Mouse (Mus musculus): ENCODE results near the gene Gm3336.
A peak's percentile ranks its signal among the peaks of the same experiment; 100 is the strongest.

Gm3336 gene

DNA sequence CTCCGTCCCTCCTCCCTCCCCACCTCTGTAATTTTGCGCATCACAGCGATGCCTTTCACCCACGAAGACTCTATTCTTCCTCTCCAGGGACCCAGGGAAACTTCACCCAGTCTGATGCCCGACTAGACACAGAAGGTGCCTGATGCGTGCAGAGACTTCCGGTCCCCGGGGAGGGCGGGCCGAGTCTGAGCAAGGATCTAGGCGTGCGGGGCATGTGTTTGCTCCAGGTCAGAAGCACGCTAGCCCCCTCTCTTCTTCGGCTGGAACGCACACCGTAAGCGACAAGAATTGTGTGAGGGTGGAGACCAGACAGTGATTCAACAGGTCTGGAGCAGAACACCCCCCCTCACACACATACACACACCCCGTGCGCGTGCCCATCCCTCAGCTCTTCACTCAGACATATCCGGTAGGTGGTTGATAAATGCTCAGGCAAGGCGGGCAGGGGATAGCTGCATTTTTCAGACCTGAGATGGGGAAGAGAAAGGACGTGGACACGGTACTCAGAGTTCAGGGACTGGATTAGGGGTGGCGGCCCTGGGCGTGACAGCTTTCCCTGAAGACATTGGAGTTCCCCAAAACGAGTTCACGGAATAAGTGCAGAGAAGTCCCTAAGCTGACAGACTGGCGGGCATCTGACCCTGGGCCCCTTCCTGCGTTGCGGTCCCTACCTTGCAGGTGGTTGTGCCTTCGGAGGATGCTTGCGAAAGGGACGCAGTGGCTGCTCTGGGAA is 47.7 kb downstream of the Gm3336 start:
- no peak for DNase-seq

DNA sequence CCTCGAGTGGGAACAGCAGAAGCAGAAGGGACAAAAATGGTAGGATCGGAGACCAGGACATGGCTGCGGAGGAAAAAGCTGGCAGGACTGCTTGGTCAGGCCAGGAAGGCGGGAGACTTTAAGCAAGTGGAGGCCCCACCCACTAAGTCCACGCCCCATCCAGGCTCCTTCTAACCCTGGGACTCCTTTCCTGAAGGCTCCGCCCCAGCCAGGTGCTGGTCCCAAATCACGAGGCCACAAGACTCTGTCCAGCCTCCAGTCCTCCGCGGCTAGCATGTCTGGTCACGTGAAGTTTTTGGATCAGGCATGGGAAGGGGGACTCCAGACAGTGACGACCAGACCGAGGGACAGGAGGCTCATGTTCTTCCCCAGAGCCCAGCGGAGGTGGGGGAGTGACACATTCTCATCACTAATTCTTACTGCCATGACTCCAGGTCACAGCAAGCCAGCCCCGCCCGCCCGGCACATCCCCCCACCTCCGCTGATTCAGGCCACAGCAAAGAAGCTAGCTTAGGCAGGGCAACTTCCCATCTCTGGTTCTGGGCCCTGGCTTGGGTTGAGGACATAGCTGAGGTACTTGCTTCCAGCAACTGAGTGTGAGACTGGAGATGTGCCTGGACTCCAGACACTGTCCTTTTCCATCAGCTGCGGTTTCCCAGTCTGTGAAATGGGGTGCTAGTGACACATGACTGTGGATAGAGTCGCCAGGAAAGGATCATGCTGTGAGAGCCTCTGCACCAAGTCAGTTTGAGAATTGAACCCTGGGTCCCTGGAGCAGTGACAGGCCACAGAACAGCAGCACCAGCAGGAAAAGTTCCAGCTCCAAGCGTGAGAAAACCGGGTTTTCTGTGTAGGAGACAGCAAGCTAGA is 48.5 kb downstream of the Gm3336 start:
- DNase-seq: peak; percentile 95

DNA sequence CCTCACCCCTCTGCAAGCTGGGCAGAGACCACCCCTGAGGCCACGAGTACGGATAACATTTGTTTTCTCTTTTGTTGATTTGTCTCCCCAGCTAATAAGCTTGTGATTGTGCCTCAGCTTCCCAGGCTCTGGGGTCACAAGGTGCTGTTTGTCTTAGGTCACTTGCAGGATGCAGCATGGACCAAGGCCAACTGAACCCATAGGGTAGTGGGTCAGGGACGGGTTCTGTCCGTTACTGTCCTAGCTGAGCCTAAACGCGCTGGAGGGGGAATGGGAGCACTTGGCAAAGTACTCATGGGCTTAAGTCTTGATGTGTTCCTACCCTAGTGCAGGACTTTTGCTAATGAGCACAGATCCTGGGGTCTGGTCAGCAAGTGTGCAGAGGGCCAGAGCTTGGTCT is 49.2 kb downstream of the Gm3336 start:
- peak; percentile 26 for DNase-seq

DNA sequence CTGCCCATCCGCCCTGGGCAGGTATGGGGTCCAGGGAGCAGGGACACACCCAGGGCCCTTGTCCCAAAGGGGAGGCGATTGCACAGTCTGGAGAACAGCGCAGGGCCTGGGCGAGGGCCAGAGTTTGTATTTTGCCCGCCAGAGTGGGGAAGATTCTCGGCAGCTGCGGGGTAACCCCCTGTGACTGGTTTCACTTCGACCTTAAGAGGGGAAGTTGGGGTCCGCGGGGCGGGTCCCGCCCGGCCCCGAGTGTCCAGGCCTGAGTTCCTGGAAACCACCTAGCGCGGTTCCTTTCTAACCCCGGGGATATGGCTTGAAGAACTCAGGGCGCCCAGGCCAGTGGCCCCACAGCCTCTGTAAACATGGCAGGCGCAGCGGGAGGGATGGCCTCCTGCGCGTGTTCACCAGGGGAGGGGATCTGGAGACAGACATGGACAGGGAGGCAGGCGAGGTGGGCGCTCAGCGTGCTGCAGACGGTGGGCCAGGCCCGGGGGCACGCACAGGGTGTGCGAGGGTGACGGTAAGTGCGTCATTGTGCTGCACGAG is 50.0 kb downstream of the Gm3336 start:
- peak; percentile 38 for DNase-seq

DNA sequence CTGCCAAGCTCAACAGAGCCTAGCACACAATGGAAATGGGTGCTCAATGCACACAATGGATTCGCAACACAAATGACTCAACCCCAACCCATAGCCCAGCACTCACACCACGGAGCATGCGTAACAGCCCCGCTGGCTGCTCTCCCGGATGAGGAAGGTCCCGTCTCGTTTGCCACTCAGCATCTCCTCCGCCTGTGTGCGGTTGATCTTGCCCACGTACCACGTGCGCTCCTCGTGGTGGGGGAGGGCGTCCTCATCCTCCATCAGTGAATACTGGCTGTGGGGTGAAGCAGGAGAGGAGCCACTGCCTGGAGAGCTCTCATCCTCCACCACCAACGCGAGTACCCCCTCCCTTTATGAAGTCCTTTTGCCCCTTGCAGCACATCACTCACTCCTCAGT is 50.6 kb downstream of the Gm3336 start:
- no peak for DNase-seq

DNA sequence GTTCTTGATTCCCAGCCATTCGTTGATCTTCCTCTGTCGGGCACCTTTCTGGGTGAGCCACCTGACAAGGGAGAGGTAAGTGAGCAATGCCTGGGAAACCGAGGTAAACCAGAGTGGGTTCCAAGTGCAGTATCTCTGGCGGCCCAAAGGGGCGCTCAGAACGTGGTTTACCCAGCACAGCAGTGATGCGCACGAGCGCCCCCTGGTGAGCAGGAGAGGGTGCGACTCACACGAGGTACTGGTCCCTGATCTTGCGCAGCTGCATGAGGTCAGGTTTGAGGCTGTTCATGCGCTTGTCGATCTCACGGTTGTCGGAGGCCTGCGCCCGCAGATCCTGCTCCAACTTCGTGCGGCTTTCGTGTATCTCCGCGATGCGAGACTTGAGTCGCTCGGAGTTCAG is 51.0 kb downstream of the Gm3336 start:
- DNase-seq: peak; percentile 97

DNA sequence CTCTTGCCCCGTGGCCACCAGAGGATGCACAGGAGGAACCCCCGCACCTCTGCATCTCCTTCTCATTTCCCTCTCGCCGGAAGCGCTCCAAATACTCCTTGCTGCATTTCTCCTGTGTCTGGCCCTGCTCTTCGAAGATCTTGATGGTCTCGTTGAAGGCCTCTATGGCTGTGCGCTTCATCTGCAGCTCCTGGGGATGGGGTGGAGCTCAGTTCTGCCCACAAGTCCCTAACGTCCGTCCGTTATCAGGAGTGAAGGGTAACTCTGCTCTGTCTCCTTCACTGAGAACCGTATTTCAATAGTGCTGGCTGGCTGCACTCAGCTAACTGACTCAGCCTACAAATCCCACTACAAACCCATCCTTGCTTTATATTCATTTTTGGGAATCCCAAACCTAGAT is 51.5 kb downstream of the Gm3336 start:
- DNase-seq: no peak

DNA sequence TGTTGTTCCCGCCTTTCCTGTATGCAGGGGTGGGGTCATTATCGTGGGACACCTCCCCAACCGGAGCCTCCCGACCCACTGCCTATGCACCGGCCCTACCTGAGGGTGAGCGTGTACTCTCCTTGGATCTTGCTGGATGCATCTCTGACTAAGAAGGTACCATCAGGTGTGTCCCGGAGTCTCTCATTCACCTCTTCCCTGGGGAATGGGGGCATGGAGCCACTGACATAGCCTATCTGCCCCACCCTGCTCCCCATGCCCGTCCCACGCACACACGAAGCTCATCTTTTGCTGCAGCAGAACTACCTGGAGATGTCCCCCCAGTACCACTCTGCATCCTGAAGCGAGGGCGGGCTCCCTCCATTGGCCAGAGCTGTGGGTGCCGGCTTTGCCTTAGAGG is 52.4 kb downstream of the Gm3336 start:
- DNase-seq: no peak

DNA sequence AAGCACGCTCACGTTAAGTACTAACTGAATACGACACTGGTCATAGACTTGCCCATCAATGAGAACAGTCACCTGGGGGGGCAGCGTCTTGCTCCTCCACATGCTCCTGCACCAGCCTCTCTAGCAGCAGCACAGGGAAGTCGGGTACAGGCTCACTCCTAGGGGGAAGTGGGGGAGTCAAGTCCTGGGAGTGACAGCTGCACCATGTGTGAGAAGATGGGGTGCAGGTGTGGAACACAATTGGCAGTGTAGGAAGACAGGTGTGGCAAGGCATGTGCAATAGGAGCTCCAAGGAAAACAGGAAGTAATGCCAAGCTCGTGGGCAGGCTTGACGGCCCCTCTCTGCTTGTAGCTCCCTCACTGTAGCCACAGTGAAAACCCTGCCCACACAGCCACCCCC is 52.9 kb downstream of the Gm3336 start:
- no peak for DNase-seq

DNA sequence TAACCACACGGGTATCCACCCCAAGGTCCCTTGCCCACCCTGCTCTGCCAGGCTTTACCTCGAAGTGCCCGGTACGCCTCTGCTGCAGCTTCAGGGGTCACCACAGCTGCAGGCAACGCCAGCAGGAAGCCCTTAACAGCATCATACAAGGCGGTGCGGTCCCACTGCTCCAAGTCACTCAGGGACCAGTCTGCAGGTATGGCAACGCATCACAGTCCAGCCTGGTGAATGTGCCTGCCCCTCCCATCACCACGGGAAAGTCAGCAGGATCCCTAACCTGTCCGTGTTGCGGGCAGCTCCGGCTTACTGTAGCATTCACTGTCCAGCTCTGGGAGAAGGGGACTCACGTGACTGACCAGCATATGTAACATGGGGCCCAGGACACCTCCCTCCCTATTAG is 53.7 kb downstream of the Gm3336 start:
- no peak for DNase-seq
